Mouse (Mus musculus) thymus, postnatal 14 days (tissue): ENCODE measurements around the gene Tmem179.

ENCODE experiments used
- DNase-seq: peaks from one replicate; pipeline ENCODE4 v3.0.0; 2021

The Tmem179 gene

GRCm38 (mm10) chr12:112537233-112537632, 20.7 kb upstream of the Tmem179 start:
- DNase-seq: no peak

DNA sequence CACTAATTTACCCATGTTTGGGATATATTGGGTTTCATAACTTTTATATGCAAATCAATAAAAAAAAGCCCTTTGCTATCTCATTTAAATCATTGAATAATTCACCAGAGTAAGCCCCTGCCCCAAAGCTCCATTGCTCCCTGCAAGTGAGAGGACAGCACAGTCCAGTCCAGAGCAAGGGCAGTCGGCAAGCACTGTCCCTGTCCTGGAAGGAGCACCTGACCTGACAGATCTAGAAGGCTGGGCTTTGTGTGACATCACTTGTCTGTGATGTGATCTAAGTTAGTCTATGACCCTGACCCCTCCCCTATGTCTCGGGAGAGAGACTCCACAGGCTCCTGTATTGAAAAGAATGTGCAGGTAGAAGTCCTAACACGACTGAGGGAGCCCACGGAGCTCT, 17.2 kb upstream of the Tmem179 start:
- DNase-seq: no peak

- no peak for DNase-seq
Observed at GRCm38 (mm10) chr12:112518105-112518504, 1.6 kb upstream of the Tmem179 start.

- DNase-seq: no peak
Observed at GRCm38 (mm10) chr12:112514897-112515296, 1.6 kb downstream of the Tmem179 start.

- peak; percentile 39 for DNase-seq
Observed at GRCm38 (mm10) chr12:112510733-112511372, 5.7 kb downstream of the Tmem179 start.

DNA sequence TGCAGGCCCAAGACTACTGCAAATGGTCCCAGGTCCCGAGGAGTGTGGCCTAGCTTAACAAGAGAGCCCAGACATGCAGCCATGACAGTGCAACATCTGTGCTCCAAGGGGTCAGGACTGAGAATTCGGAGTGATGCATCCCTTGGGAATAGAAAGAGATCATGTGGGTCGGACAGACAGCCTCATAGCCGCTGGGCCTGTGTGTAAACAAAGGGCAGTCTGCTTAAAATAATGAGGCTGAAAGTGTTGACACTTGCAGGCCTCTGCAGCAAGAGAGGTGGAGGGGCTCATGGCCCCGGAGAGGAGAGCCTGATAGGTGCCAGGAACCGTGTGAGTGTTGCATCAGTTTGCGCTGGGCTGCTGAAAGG, 6.2 kb downstream of the Tmem179 start:
- no peak for DNase-seq

- DNase-seq: no peak
Observed at GRCm38 (mm10) chr12:112507984-112508383, 8.6 kb downstream of the Tmem179 start.

DNA sequence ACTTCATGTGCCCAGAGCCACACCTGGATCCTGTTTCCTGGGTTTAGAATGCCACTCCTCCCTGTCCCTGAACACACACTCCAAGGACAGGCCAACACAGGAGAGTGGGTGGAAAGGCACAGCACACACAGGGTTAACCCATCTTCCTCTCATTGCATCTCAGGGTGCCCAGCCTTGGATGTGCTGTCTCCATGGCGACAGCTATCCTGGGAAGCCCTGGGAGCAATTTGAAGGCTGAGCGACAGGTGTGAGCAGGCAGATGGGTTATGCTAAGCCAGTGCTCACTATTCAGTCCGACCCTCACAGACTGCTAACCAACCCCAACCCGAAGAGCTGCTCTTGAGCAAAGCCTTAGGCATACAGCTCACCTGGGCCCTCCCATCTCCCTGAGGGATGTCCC, 9.3 kb downstream of the Tmem179 start:
- DNase-seq: no peak

GRCm38 (mm10) chr12:112506267-112506666, 10.3 kb downstream of the Tmem179 start:
- DNase-seq: no peak

DNA sequence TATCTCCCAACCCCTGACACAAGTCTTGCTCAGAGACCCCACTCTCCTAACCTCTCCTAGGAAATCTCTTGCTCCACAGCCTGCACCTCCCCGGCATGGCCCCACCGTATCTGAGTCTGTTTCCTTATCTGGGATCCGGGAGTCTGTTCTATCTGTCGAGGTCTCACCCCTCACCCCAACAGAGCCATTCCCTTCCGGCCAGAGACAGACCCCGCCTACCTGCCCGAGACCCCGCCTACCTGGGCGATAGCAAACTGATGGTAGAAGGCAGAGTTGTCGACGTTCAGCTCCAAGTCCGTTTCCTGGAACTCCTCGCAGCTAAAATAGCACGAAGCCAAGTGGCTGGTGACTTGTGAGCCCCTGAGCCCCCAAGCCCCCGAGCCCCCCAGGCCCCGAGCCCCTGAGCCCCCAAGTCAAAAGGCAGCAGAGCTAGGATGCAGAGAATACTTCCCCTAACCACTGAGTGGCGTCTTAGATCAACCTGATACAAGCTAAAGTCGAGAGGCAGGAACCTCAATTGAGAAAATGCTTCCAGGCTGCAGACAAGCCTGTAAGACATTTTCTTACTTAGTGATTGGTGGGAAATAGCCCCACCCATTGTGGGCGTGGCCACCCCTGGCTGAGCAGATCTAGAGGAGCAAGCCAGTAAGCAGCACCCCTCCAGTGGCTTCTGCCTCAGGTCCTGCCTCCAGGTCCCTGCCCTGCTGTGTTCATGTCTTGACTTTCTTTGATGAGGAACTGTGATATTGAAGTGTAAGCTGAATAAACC, 13.4 kb downstream of the Tmem179 start:
- DNase-seq: no peak

GRCm38 (mm10) chr12:112498683-112499082, 17.9 kb downstream of the Tmem179 start:
- peak; percentile 40 for DNase-seq

DNA sequence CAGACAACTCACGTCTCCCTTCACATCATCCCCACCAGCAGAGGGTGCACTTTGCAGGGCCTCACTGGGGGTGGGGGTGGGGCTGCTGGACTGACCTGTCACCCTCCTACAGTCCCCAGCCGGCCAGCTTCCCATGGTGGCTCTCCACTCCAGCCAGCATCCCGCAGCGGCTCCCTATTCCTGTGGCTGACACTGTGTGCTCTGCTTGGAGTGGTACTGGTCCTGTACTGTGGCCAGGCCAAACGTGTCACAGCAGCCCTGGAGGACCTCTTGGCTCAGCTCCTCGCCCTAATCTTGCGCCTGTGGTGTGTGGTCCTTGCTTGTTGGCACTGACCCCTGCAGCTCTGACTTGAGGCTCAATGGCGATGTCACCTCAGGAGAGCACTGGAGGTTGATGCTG, 18.8 kb downstream of the Tmem179 start:
- no peak for DNase-seq

DNA sequence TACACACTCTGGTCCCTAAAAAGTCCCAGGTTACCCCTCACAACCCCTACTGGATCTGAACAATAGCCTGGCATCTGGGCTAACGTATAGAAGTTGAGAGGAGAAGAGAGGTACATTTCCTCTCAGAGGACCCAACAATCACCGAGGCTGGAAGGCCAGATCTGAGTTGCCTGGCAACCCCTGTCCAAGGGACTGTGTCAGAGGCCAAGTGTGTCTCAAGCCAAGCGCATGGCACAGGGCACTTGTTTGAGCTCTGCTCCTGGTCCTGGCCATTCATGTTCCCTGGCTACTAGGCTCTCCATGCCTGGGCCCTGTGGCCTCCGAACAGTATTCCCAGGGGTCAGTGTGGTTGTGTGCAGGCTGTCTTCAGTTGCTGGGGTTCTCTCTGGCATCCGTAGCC, 20.4 kb downstream of the Tmem179 start:
- DNase-seq: no peak

GRCm38 (mm10) chr12:112490444-112490939, 26.1 kb downstream of the Tmem179 start:
- no peak for DNase-seq

DNA sequence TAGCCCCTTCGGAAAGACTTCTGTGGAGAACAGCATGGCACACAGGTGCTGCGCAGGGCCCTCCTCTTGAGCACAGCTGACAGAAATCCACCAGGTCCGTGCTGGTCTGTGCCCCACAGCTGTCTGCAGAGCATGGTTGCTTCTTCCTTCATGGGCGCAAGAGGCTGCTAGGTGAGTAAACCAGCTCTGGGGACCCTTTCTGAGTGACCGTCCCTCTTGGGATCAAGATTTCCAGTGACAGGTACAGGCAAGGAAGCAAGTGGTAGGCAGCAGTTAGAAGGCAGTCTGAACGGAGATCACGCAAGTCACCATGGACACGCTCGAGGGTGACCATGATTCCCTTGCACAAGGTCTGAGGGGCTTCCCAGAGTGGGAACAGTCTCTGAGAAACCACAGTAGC, 27.0 kb downstream of the Tmem179 start:
- DNase-seq: no peak

GRCm38 (mm10) chr12:112489134-112489533, 27.4 kb downstream of the Tmem179 start, which contains the start of gene A530016L24Rik:
A530016L24Rik (plus strand) TSS chr12:112489448.
- DNase-seq: no peak

- DNase-seq: peak; percentile 79
Observed at GRCm38 (mm10) chr12:112473777-112474176, 42.8 kb downstream of the Tmem179 start.

GRCm38 (mm10) chr12:112470216-112470615, 46.3 kb downstream of the Tmem179 start:
- no peak for DNase-seq

- DNase-seq: no peak
Observed at GRCm38 (mm10) chr12:112469393-112469792, 47.2 kb downstream of the Tmem179 start.

GRCm38 (mm10) chr12:112467387-112467786, 49.2 kb downstream of the Tmem179 start:
- DNase-seq: no peak

- no peak for DNase-seq
Observed at GRCm38 (mm10) chr12:112465928-112466327, 50.6 kb downstream of the Tmem179 start.

- DNase-seq: no peak
Observed at GRCm38 (mm10) chr12:112464516-112464915, 52.0 kb downstream of the Tmem179 start.

- DNase-seq: no peak
Observed at GRCm38 (mm10) chr12:112463750-112464444, 52.6 kb downstream of the Tmem179 start.

- DNase-seq: no peak
Observed at GRCm38 (mm10) chr12:112463209-112463608, 53.3 kb downstream of the Tmem179 start.
